Mouse (Mus musculus): Measurements from ENCODE around the gene Slc45a1.

Gene Slc45a1

GRCm38 (mm10) chr4:150651390-150652277 is at the start of gene Slc45a1:
Gene Slc45a1 (minus strand): TSS chr4:150652174.
- no peak for DNase-seq (ENCODE audit: low spot score)

GRCm38 (mm10) chr4:150700849-150701248 is 48.9 kb upstream of the Slc45a1 start:
- DNase-seq (ENCODE audit: low spot score): no peak

- no peak for DNase-seq (ENCODE audit: low spot score)
Observed at GRCm38 (mm10) chr4:150694434-150695108, 42.6 kb upstream of the Slc45a1 start.

- DNase-seq (ENCODE audit: low spot score): no peak
Observed at GRCm38 (mm10) chr4:150692861-150693403, 41.0 kb upstream of the Slc45a1 start.

GRCm38 (mm10) chr4:150690759-150691158 is 38.8 kb upstream of the Slc45a1 start:
- DNase-seq (ENCODE audit: low spot score): peak; percentile 28

GRCm38 (mm10) chr4:150689553-150689952 is 37.6 kb upstream of the Slc45a1 start:
- DNase-seq (ENCODE audit: low spot score): no peak

GRCm38 (mm10) chr4:150687126-150687753 is 35.3 kb upstream of the Slc45a1 start:
- DNase-seq (ENCODE audit: low spot score): no peak

GRCm38 (mm10) chr4:150686538-150686937 is 34.6 kb upstream of the Slc45a1 start:
- DNase-seq (ENCODE audit: low spot score): no peak

- DNase-seq (ENCODE audit: low spot score): no peak
Observed at GRCm38 (mm10) chr4:150685778-150686493, 34.0 kb upstream of the Slc45a1 start.

GRCm38 (mm10) chr4:150685043-150685777 is 33.2 kb upstream of the Slc45a1 start:
- DNase-seq (ENCODE audit: low spot score): no peak

- no peak for DNase-seq (ENCODE audit: low spot score)
Observed at GRCm38 (mm10) chr4:150680373-150680772, 28.4 kb upstream of the Slc45a1 start.

- DNase-seq (ENCODE audit: low spot score): no peak
Observed at GRCm38 (mm10) chr4:150678789-150679188, 26.8 kb upstream of the Slc45a1 start.

- no peak for DNase-seq (ENCODE audit: low spot score)
Observed at GRCm38 (mm10) chr4:150677846-150678224, 25.9 kb upstream of the Slc45a1 start.

- no peak for DNase-seq (ENCODE audit: low spot score)
Observed at GRCm38 (mm10) chr4:150677126-150677845, 25.3 kb upstream of the Slc45a1 start.

GRCm38 (mm10) chr4:150676029-150676428 is 24.1 kb upstream of the Slc45a1 start:
- DNase-seq (ENCODE audit: low spot score): no peak

- DNase-seq (ENCODE audit: low spot score): no peak
Observed at GRCm38 (mm10) chr4:150675274-150675673, 23.3 kb upstream of the Slc45a1 start.

GRCm38 (mm10) chr4:150665806-150666205 is 13.8 kb upstream of the Slc45a1 start:
- no peak for DNase-seq (ENCODE audit: low spot score)

GRCm38 (mm10) chr4:150664726-150665125 is 12.8 kb upstream of the Slc45a1 start:
- no peak for DNase-seq (ENCODE audit: low spot score)

GRCm38 (mm10) chr4:150663192-150663591 is 11.2 kb upstream of the Slc45a1 start:
- DNase-seq (ENCODE audit: low spot score): no peak

GRCm38 (mm10) chr4:150661886-150662285 is 9.9 kb upstream of the Slc45a1 start:
- no peak for DNase-seq (ENCODE audit: low spot score)

Measured in ovary, adult 18-20 months (tissue).